Mouse (Mus musculus) B cell, adult 62 days (primary cell): ENCODE results near the gene Fut11. TPM values are rescaled to one million over a fixed set of nuclear protein-coding genes. Genes with fewer than 3 reads are reported as not detected.

Experiments
- total RNA-seq: library from RNA; stranded (reverse); gene quantifications from 4 replicates; pipeline ENCODE4 v1.2.4, GENCODE M21; 2023

Fut11 gene
- total RNA-seq, result 6.2 to 7.0 TPM (median 6.3 TPM) in 4 replicates

DNA sequence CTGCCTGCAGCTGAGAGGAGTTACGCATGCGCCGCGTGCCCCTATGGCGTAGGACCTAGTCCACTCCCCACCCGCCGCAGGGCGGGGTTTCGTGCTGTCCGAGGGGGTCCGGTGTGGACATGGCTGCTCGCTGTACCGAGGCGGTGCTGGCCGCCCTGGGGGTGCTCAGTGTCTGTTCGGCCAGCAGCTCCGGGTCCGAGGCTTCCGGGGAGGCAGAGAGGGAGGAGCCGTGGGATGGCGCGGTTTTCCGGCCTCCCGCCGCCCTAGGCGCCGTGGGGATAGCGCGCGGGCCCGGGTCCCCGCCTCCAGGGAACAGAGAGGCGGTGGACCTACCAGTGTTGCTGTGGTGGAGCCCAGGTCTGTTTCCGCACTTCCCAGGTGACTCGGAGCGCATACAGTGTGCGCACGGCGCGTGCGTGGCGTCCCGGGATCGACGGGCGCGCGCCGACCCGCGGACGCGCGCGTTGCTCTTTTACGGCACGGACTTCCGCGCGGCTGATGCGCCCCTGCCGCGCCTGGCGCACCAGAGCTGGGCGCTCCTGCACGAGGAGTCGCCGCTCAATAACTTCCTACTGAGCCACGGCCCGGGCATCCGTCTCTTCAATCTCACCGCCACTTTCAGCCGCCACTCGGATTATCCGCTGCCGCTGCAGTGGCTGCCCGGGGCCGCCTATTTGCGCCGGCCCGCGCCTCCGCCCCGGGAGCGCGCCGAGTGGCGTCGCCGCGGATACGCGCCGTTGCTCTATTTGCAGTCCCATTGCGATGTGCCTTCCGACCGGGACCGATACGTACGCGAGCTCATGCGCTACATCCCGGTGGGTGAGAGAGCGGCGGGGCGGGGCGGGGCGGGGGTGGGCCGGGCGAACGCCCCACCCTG lies at the start of gene Fut11:
Gene Fut11, plus strand, starts transcription at position 85 of the 877 bp plus-strand sequence.

DNA sequence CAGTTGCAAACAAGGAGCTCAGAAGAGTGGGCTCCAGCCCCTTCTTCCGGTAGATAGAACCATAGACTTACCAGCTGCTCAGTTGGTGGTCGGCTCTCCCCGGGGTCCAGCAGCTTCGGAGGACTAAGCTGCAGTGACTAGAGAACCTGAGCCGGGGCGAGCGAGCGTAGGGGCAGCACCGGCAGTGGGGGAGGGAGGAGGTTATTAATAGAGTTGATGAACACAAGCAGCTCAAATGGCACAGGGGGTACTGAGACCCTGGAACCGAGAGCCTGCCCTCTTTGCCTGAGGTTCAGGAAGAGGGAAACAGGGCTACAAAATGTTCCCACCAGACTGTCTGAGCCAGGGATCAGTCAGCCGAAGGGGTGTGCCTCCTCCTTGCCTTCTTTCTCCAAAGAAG lies 38.4 kb upstream of the Fut11 start, which contains the start of gene Myoz1:
Gene Myoz1, minus strand, starts transcription at position 180 of the 400 bp plus-strand sequence.

DNA sequence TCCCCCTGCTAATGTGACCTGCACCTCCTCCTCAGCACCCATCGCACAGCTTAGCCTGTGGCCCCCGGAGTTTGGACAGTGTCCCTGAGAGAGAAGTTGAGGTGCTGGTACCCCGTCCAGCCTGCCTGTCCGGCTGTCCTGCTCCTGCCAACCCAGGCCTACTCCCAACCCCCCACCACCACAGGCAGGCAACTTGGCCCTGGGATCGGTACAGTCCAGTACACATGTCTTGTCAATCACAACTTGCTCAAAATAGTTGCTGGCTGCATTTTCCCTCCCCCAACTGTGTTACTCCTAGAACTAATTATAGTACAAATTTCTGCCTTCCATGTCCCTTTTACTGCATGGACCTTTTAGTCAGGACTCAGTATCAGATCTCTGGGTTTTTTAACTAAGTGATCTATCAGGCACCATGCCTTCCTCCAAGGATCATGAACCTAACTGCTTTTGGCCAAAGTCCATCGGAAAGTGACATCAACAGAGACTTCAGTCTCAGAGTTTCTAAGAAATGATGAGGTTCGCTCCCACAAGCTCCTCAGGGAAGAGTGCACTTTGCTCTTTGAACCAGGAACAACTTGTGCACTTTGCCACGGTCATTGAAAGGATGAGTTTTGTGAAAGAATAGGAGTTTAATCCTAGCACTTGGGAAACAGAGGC lies 26.5 kb upstream of the Fut11 start, which contains the start of gene Synpo2l:
Gene Synpo2l, minus strand, starts transcription at position 201 of the 657 bp plus-strand sequence.

DNA sequence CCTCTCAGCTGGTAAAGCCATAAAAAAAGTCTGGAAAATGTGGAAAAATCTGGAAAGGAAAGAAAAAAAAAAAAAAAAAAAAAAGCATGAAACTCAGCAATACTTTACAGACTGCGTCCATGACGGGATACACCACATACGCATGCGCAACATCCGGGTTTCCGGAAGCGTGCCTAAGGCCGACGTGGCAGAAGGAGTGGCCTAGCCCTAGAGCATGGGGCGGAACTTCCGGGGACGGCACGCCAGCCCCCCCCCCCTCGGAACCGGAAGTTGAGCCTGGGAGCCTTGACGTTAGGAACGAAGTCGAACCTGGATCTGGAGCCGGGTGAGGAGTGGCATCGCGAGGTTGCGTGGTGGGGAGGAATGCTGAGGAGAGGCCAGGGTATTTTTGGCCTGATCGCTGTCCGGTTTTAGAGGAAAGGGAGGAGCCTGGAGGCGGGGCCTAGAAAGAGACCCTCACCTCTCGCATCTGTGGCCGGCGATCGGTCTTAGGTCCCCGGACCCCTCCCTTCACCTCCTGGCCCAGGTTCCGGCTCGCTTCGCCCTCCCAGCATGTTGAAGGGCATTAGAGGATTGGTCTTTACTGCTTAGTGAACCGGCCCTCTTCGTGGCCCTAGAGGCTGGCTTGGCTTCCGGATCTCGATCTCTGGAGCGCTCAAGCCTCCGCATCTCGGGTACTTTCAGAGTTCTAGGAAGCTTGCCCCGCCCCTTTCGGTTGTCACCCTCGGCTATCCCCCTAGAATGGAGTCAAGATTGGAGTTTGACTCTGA lies 20.5 kb upstream of the Fut11 start, which contains the start of gene Sec24c:
Gene Sec24c, plus strand, starts transcription at position 245 of the 770 bp plus-strand sequence.

DNA sequence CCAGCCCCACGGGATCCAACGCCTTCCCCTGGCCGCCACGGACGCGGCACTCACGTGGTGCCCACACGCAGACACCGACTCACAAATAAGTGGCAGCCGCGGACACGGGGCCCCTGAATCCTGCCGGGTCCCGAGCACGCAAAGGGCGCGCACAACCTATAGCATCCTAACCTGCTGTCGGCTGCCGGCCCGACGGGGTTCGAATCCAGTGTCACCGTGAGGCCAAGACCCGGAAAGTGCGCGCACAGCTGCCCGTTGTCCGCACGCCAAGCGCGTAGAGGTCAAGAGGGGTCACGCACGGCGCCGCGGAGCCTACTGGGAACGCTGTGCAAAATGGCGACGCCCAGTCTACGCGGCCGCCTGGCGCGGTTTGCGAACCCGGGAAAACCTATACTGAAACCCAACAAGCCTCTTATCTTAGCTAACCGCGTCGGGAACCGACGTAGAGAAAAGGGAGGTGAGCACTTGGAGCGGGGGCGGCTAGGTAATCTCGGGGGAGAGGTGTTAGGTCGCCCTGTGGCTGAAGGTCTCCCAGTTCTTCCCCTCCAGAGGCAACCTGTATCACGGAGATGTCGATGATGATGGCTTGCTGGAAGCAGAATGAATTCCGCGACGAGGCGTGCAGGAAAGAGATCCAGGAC lies 8.1 kb downstream of the Fut11 start, which contains the start of gene Chchd1:
Gene Chchd1, plus strand, starts transcription at position 266 of the 641 bp plus-strand sequence.

DNA sequence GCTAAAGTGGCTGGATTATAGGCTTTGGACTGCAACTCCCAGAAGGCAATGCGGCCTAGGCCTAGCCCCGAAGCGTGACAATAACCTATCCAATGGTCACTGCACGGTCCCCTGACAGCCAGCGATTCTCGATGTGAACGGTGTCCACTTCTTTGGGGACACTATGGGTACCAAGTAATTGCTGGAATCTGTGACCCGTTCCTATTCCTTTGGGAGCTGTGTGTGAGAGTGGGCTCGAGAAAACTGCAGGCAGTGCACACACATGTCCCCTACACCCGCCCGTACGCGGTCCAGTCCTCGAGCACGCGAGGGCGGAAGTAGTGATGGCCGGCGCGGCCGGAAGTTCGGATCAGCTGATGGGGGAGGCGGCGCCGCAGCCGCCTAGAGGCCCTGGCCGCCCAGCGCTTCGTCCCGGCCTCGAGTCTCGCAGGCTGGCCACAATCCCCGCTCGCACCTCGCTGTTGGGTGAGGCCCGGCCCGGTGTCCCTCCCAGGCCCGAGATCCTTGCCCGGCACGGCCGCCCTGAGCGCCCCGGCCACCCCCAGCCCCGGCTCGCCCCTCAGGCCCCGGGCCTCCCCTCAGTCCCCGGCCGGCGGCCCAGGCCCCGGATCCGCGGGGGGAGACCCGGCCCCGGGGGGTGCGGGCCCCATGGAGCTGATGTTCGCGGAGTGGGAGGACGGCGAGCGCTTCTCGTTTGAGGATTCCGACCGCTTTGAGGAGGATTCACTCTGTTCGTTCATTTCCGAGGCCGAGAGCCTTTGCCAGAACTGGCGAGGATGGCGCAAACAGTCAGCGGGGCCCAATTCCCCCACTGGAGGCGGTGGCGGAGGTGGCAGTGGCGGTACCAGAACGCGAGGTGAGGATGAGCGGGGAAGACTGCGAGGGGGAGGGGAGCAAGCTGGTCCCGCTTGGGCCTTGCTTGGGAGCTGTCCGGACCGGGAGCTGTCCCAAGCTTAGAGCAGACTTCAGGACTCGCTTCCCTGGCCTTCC lies 12.7 kb downstream of the Fut11 start, which contains the start of gene Zswim8:
Gene Zswim8, plus strand, starts transcription at position 352 of the 990 bp plus-strand sequence.

DNA sequence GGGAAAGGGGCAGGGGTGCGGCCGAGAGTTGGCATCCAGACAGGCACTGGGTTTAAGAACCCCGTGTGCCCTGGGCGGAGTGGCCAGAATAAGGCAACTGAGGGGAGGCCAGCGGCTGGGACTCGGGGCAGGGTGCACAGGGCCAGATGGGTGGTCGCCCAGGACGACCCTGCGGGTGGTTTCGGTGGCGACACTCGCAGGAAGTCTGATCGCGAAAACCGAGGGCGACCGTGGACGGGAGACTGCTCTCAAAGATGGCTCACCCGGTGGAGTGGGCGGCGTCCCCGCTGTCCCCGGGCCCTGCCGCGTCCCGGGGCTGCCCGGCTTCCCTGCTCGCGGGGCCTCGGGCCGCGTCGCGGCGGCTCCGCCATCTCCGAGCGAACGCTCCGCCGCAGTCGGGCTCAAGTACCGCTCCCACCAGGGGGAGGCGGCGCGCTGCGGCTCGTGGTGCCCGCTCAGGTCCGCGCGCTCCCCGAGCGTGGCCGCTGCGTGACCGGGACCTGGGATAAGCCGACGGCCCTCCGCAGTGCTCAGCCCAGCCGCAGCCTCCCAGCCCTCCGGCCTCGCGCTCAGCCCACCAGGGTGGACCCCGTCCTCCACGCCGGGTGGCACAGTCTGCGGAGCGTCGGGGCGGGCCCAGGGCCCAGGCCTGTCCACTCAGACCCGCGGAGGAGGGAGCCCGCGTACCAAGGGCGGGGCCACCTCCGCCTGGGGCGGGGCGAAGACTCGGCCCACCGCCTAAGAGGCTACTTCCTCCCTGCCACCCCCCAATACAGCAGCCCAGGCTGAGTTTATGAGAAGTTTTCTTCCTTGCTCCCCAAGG lies 39.4 kb downstream of the Fut11 start, which contains the start of gene Ndst2:
Gene Ndst2, minus strand, starts transcription at position 611 of the 823 bp plus-strand sequence.

Other genes starting within 250 kb of the Fut11 start
- not detected in 4 replicates for gene Cfap70, start 242.7 kb upstream of the Fut11 start, total RNA-seq
- 49.7 to 53.2 TPM (median 50.3 TPM) in 4 replicates for gene Anxa7, start 214.8 kb upstream of the Fut11 start, total RNA-seq
- 2.8 to 4.5 TPM (median 4.2 TPM) in 4 replicates for gene Mss51, start 198.1 kb upstream of the Fut11 start, total RNA-seq
- gene Ppp3cb, start 148.4 kb upstream of the Fut11 start, total RNA-seq, result 101 to 117 TPM (median 110 TPM) in 4 replicates
- gene Usp54, start 53.9 kb upstream of the Fut11 start, total RNA-seq, result 5.2 to 6.9 TPM (median 5.8 TPM) in 4 replicates
- not detected in 4 replicates for gene Myoz1, start 38.4 kb upstream of the Fut11 start, total RNA-seq
- 0.18 to 0.27 TPM (median 0.20 TPM) in 3 of 4 replicates, not detected in the other for gene Synpo2l, start 26.6 kb upstream of the Fut11 start, total RNA-seq
- gene Sec24c, start 20.7 kb upstream of the Fut11 start, total RNA-seq, result 216 to 224 TPM (median 218 TPM) in 4 replicates
- 32.0 to 40.8 TPM (median 34.1 TPM) in 4 replicates for gene Chchd1, start 8.0 kb downstream of the Fut11 start, total RNA-seq
- gene Zswim8, start 12.6 kb downstream of the Fut11 start, total RNA-seq, result 192 to 208 TPM (median 201 TPM) in 4 replicates
- 48.6 to 52.8 TPM (median 50.3 TPM) in 4 replicates for gene Ndst2, start 39.6 kb downstream of the Fut11 start, total RNA-seq
- gene Camk2g, start 99.1 kb downstream of the Fut11 start, total RNA-seq, result 19.7 to 28.2 TPM (median 21.3 TPM) in 4 replicates
- gene Plau, start 141.7 kb downstream of the Fut11 start, total RNA-seq, result 2.1 to 3.3 TPM (median 2.9 TPM) in 4 replicates
- 18.5 to 21.1 TPM (median 19.4 TPM) in 4 replicates for gene Vcl, start 234.4 kb downstream of the Fut11 start, total RNA-seq